Mouse (Mus musculus) lung, adult 2 months (tissue): Measurements from ENCODE around the gene Jmjd1c. TPM values are rescaled to one million over a fixed set of nuclear protein-coding genes. Genes with fewer than 3 reads are reported as not detected.
A peak's percentile ranks its signal among the peaks of the same experiment; 100 is the strongest.

ENCODE experiments used
- DNase-seq: peaks from one replicate; pipeline ENCODE4 v3.0.0; 2022
- H3K4me1 ChIP-seq: fragments of 200-500 bp; 2 replicates; pipeline ENCODE4 v1.6.1; 2011; ENCODE audit warnings: low read length; ENCODE audit not compliant: control insufficient read depth, insufficient read depth
- H3K4me3 ChIP-seq: fragments of 200-500 bp; replicated peaks from 2 replicates; pipeline ENCODE3; 2011; ENCODE audit warnings: low read depth, mild to moderate bottlenecking, control low read depth, low read length; ENCODE audit errors: extremely low read depth
- CTCF ChIP-seq: fragments of 200-500 bp; IDR thresholded peaks from 2 replicates; pipeline ENCODE4 v1.5.1; 2011; ENCODE audit warnings: mild to moderate bottlenecking, low read length, control low read depth; ENCODE audit not compliant: insufficient read depth
- POLR2A ChIP-seq: fragments of 200-500 bp; IDR thresholded peaks from 2 replicates; pipeline ENCODE4 v1.6.1; 2011; ENCODE audit warnings: low read depth, mild to moderate bottlenecking, control low read depth, low read length, borderline replicate concordance; ENCODE audit errors: extremely low read depth
- WGBS: fragments of 180-500 bp; shearing (Covaris S2); methylation state at CpG from one replicate; pipeline ENCODE4 v1.1.7; 2018; 5-methylcytosine and 5-hydroxymethylcytosine counted together
- polyA plus RNA-seq: library from polyadenylated mRNA; depleted of rRNA; stranded (reverse); fragments of >200 nt; gene quantifications from 2 replicates; pipeline ENCODE4 v1.2.3, GENCODE M21; 2012

Jmjd1c gene
- polyA plus RNA-seq, 1 experiment = 16.4 TPM

- 48% methylated on average over 3 of the region's 3 CpGs for WGBS
- TF ChIP-seq POLR2A (no peak), CTCF (no peak)
- Histone ChIP-seq H3K4me1 (peaks cover 6% of the 10 kb centered on the region), H3K4me3 (no peak overlapping the region)
- no peak for DNase-seq
Measured at GRCm38 (mm10) chr10:67184441-67185070, 88.6 kb downstream of the Jmjd1c start.

DNA sequence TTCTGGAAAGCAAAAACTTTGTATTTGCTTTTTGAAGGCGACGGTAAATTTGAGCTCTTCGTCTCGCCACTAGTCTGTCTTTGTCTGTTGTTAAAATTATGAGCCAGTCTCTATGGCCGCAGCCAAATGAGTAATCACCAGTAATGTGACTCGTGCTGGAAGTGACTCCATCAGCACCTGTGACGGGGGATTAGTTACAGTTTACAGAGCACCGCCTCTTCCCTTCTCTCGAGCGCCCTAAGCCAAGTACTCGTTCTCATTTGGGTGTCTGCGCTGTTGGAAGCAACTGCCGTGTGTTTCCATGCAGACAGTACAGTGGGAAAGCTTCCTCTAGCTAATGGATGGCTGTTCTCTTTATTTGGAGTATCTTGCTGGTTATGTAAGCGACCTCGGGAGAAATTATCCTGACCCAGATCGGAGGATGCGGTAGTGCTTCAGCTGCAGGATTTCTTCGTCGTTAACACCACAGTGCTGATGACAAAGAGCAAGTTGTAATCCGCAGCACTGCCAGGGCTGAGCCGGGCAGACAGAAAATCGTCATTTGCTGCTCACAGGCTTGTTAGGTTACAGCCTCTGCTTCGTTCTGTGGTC lies 89.7 kb downstream of the Jmjd1c start:
- peak; percentile 70 for DNase-seq
- H3K4me1 ChIP-seq = peaks cover 8% of the 10 kb centered on the region
- peak overlapping the region; percentile 88 for H3K4me3 ChIP-seq
- under 1% methylated on average over 23 of the region's 23 CpGs for WGBS
- TF ChIP-seq CTCF = no peak
- peak; percentile 52; the same call in 1 of the 2 replicates for TF ChIP-seq POLR2A

- DNase-seq = no peak
- TF ChIP-seq CTCF (no peak), POLR2A (no peak)
- Histone ChIP-seq H3K4me1 (peaks cover 8% of the 10 kb centered on the region), H3K4me3 (peak overlapping the region; percentile 69)
Measured at GRCm38 (mm10) chr10:67186489-67186888, 90.6 kb downstream of the Jmjd1c start.

DNA sequence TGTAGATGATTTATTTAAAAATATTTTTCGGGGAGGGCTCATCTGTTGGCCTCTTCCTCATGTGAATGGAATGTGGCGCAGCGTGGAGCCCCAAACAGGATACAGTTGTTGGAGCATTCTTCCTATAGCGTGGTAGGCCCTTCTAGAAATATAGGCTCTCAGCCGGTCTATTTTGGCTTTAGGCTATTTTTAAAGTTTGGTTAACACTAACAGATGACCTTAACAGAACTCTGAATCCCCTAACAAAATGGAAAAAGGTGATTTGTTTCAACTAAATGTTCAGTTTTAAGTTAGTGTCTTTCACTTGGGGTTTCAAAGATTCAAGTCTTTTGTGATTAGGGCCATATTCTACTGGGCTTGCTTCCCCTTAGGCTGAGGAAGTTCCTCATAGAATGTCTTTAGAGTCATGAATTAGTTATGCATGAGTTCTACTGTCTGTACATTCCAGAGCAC lies 91.1 kb downstream of the Jmjd1c start:
- TF ChIP-seq CTCF = no peak
- no peak for TF ChIP-seq POLR2A
- Histone ChIP-seq H3K4me1 (peaks cover 8% of the 10 kb centered on the region), H3K4me3 (peak overlapping the region; percentile 69)
- DNase-seq = no peak
- 1% methylated on average over 5 of the region's 5 CpGs for WGBS

DNA sequence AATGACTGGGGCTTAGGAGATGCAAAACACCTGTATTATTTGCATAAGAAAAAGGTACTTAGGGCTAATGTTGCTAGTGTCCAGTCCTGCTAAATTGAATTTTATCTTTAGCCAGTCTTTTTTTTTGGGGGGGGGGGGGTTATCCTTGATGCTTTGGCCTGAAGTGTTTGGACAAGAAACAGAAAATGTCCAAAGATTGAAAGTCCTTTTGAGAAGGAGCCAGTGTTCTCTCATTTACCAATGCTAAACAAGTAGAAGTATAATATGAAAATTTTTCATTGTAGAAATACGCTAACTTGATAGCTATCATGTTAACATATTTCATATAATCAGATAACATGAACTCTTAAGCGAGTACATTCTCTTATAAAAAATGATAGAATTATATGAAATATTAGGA lies 92.0 kb downstream of the Jmjd1c start:
- TF ChIP-seq CTCF = no peak
- no peak for TF ChIP-seq POLR2A
- H3K4me1 ChIP-seq = peaks cover 8% of the 10 kb centered on the region
- DNase-seq = no peak
- WGBS = 53% methylated on average over 2 of the region's 2 CpGs
- H3K4me3 ChIP-seq = no peak overlapping the region

GRCm38 (mm10) chr10:67189057-67189456 lies 93.1 kb downstream of the Jmjd1c start:
- H3K4me3 ChIP-seq = peak overlapping the region; percentile 28
- no peak for DNase-seq
- peaks cover 8% of the 10 kb centered on the region for H3K4me1 ChIP-seq
- TF ChIP-seq CTCF (no peak), POLR2A (no peak)

DNA sequence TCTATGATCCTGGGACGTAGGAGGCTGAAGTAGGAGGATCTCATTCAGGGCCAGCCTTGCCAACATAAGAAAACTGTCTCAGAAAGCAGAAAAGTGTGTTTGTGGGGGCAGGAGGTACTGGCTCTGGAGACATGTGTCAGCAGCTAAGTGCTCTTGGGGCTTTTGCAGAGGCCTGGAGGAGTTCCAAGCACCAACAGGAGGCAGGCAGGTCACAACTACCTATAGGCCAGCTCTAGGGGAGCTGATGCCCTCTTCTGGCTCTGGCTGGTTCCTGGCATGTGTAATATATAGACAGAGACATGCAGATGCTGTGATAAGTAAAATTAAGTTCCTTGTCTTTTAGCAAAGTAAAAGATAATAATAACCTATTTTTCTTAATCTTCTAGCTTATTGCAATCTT lies 94.3 kb downstream of the Jmjd1c start:
- peaks cover 10% of the 10 kb centered on the region for H3K4me1 ChIP-seq
- TF ChIP-seq CTCF (peak; percentile 46), POLR2A (no peak)
- no peak overlapping the region for H3K4me3 ChIP-seq
- 34% methylated on average over 1 of the region's 1 CpGs for WGBS
- no peak for DNase-seq

DNA sequence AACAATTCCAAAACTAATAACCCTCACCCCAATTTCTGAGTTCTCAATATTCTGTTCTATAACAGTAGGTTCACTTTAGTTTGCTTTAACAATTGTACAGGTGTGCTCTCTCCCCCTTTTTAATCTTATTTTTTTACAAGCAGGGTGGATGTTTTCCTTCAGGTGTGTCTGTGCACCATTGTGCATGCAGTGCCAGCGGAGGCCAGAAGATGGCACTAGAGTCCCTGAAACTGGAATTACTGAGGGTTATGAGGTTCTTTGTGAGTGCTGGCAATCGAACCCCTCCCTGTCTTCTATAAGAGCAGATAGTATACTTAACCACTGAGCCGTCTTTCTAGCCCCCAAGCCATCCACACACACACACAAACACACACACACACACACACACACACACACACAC lies 96.4 kb downstream of the Jmjd1c start:
- Histone ChIP-seq H3K4me3 (no peak overlapping the region), H3K4me1 (peaks cover 10% of the 10 kb centered on the region)
- DNase-seq = no peak
- TF ChIP-seq POLR2A = no peak
- TF ChIP-seq CTCF = peak; percentile 50
- WGBS = 76% methylated on average over 3 of the region's 3 CpGs

- TF ChIP-seq CTCF (no peak), POLR2A (no peak)
- Histone ChIP-seq H3K4me1 (peaks cover 10% of the 10 kb centered on the region), H3K4me3 (no peak overlapping the region)
- WGBS = 32% methylated on average over 3 of the region's 3 CpGs
- no peak for DNase-seq
Measured at GRCm38 (mm10) chr10:67193003-67193652, 97.2 kb downstream of the Jmjd1c start.

GRCm38 (mm10) chr10:67194046-67194445 lies 98.1 kb downstream of the Jmjd1c start:
- TF ChIP-seq CTCF (no peak), POLR2A (no peak)

GRCm38 (mm10) chr10:67195671-67196070 lies 99.7 kb downstream of the Jmjd1c start:
- TF ChIP-seq POLR2A (no peak), CTCF (no peak)
- H3K4me3 ChIP-seq = no peak overlapping the region
- no peak for DNase-seq
- H3K4me1 ChIP-seq = peaks cover 4% of the 10 kb centered on the region
- 100% methylated on average over 1 of the region's 1 CpGs for WGBS

More at GRCm38 (mm10) chr10:67194046-67194445, 98.1 kb downstream of the Jmjd1c start:
- H3K4me1 ChIP-seq = peaks cover 5% of the 10 kb centered on the region
- DNase-seq = no peak
- H3K4me3 ChIP-seq = no peak overlapping the region
- 92% methylated on average over 3 of the region's 3 CpGs for WGBS
